Mouse (Mus musculus): Measurements from ENCODE around the gene Cdh11.

- TF ChIP-seq CTCF (IDR thresholded peaks at IDR 0.05; ENCODE audit: low read depth): no peak
- no peak for TF ChIP-seq EP300 (IDR thresholded peaks at IDR 0.05; ENCODE audit: low read depth)
Measured at GRCm38 (mm10) chr8:102656529-102656928, 128.9 kb downstream of the Cdh11 start.

All from heart, postnatal 0 days (tissue).